Mouse (Mus musculus) 3134 (cell line): ENCODE measurements around the gene Arhgdib.
A peak's percentile ranks its signal among the peaks of the same experiment; 100 is the strongest.

Experiments used
- DNase-seq: peaks from one replicate; pipeline ENCODE4 v3.0.0-alpha.2; 2011; ENCODE audit warnings: low spot score; ENCODE audit not compliant: insufficient read length; ENCODE audit errors: extremely low read depth

The Arhgdib gene

DNA sequence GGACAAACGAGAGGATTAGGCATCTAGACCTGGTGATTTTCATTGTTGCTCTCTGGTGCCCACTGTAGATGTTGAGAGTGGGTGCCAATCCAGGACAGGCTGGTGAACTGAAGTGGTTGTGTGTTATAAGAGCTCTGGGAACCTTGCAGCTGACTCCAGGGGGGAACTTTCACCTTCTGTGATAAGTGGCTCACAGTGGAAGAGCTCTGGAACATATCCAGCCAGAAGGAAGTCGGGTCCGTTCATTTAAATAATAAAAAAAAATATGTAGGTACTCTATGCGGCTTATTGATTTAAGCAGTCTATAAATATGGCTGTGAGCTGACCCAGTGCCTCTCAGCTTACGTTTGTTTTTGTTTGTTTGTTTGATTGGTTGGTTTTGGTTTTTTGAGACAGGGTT lies 19.6 kb downstream of the Arhgdib start, which contains the start of gene Erp27:
Gene Erp27, minus strand, starts transcription at position 101 of the 400 bp plus-strand sequence.
- no peak for DNase-seq

DNA sequence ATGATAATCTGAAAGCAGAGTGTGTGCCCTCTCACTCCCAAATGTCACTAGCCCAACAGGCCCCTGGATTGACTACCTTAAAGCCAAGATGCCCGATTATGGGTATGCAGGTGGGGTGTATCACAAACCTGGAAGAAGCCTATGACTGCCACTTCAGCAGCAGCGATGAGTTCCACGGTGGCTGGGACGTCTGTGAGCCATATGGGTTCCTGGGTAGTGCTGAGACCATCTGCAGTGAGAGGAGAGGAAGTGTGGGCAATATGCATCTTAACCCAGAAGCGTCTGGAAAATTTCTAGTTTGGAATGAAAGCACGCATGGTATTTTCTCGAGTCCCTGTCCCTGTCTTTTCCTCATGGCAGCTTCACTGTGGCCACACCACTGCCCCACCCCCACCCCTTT lies 20.1 kb downstream of the Arhgdib start:
- DNase-seq = no peak

DNA sequence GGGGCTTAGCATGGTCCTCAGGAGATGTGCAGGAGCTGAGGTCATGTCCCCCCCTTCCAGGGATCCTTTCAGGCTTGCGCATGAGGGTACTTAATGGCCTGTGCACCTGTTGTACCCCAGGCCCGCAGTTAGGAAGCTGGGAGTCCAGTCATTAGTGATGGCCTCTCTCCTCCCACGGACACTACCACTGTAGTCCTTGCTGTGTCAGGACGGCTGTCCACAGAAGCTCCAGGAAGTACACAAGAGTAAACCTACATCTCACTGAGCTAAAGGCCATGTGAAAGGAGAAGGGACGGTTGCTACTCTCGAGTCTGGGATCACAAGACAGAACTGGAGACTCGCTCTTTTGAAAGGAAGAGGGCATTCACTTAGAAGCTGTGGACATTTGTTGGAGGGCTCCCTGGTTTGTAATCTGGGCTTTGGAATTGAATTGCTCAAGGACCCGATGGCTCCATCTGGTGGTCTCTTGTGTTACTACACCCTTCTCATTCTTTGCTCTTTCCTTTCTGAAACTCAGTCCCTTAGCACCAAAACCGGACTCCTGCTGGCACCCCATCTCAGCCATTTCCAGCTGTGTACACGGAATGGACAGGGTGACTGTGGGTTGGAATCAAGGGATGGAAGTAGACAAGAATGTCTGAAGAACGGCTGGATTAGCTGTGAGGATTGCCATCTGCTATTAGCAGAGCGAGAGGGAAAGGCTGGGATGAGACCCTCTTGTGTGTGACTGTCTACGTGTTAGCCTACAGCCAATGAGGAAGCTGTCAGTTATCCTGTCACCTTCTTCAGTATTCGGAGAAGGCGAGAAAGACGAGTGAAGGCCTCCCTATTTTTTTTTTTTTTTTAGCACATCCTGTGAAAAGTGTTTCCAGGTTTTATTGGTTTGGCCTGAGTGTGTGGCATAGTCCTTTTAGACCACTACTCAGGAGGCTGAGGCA lies 21.1 kb downstream of the Arhgdib start:
- no peak for DNase-seq

DNA sequence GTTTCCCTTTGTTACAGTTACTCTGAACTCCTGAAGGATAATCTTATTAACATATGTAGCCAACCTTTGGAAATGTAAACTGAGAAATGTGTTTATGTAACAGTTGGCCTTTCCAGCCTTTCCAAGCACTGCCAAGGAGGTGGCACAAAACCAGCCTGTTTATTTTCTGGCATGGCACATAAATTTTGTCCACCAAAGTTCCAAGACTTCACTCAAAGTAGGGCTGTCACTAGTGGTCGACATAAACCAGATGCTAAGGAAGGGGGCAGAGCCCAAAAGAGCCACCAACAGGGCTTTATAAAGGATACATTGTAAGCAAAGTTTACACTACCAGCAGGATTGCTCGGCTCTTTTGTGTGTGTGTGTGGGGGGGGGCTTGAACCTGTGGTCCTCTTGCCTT lies 23.8 kb downstream of the Arhgdib start:
- DNase-seq = no peak

DNA sequence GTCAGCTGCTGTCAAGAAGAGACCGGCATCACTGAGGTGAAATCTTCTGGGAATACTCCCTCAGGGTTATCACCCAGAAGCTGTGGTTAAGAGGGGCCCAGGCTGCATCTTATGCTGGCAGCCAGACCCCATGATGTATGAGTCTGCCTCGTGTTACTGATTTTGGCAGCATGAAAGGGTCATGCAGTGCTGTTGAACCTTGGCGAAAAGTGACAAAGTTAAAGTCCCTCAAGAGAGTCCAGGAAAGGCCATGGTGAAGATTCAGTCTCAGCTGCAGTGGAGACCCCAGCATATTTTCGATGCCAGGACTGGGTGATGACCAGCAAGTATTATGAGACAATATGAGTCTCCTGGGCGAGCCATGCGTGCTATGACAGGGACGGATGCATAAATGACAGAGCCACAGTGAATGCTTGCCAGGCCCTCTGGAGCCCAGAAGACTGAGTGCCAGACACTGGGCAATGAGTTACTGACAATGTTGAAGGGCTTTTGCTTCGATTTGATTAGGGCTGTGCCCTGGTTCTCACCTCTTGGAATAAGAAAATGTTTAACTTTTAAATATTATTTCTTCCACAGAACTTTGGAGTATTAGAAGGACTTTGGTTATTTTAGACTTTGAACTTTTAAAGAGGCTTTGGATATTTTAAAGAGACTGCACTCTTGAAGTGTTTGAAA lies 25.8 kb downstream of the Arhgdib start:
- DNase-seq = no peak

DNA sequence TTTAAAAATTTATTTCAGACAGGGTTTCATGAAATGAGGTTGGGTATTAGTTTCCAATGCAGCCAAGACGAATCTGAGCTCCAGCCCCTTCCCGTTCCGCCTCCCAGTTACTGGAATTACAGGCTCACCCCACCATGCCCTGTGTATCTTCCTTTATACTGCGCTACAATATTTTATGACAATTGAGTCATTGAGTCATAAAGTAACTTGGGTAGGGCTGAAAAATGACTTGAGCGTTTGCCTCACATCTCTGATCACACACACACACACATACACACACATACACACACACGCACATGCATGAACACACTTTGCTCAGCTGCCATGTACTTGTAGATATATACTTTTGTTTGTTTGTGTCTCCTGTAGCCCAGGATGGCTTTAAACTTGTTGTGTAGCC lies 27.5 kb downstream of the Arhgdib start:
- no peak for DNase-seq

DNA sequence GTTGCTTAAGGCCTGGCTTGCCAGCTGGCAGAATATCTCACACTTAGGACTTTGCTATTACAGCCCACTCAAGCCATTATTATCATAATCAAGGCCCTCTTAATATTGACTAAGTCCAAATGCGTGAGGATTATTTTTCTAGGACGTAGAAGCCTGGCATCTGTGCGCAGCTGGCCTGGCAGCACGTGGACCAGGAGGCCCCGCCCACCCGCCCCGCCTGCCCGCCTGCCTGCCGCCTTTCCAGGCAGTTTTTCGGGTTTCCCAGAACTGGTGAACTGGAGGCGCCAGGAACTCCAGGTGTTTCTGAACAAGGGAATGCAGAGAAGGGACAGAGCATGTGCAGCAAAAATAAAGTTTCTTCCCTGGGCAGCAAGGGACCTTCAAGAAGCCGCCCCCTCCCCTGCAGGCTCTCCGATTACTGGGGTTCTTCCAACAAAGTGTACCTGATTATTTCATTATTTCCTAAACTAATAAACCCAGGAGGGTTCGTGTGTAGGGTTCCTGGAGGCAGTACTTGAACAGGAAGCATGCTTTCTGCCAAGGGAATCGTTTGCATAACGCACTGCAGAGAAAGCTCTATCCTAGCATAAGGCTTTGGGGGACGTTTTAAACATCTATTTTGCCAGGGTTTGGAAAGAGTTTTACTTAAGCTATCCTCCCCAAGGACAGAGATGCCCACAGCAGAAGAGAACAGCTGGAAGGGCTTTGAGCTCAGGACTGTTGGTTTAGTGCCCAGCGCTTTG lies 28.1 kb downstream of the Arhgdib start:
- DNase-seq = no peak

DNA sequence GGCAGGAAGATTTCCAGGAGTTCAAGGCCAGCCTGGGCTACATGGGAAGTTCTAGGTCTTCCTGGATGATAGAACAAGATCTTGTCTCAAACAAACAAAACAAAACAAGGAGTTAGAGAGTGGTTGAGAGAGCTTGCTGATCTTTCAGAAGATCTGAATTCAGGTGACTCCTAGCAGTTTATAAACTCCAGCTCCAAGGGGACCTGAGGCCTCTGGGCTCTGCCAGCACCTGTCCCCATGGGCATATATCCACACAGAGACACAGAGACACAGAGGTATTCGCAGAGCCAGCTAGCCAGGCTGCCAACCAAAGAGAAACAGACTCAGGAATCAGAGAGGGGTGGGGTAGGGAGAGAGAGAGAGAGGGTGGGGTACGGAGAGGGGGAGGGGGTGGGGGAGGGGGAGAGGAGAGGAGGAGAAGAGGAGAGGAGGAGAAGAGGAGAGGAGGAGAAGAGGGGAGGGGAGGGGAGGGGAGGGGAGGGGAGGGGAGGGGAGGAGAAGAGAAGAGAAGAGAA lies 28.9 kb downstream of the Arhgdib start:
- DNase-seq = no peak

DNA sequence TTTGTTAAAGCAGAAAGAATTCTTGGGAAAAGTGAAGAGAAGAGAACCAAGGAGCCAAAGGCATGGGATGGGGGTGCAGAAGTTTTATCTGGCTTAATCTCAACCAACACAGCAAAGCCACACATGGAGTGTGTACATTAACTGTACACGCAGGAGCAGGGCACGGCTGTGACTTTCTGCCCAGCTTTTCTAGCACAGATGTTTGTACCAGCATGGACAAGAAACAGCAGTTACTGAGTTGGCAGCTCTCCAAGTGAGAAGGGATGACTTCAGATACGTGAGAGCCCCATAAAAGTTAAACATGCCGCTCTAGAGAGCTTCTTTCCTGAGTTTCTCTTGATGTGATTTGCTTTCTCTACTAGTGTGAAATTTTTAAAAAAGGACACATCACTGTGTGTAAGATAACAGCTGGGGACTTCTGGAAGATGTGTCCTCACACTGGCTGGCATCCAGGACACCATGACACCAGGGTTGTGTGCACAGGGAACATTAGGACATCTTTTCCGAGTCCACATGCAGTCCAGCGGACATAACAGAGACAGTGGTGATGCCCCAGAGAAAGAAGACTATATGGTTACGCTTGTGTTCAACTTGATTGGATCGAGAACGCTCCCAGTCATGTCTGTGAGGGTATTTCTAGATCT lies 31.3 kb downstream of the Arhgdib start:
- DNase-seq = no peak

DNA sequence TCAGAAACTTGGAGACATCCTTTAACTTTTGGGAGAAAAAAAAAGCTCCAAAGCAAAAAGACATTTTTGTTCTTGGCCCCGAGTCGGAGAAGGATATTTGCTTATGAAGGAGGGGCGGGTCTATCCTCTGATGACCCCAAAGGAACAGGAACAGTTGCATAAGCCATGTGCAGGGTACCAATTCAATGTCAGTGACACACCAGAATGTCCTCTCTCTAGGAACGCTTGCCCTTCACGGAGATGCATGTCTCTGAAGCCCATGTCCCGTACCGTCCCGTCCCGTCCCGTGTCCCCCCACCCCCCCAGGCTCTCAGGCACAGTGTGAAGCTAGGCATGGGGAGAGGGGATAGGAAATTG lies 34.8 kb downstream of the Arhgdib start:
- no peak for DNase-seq

DNA sequence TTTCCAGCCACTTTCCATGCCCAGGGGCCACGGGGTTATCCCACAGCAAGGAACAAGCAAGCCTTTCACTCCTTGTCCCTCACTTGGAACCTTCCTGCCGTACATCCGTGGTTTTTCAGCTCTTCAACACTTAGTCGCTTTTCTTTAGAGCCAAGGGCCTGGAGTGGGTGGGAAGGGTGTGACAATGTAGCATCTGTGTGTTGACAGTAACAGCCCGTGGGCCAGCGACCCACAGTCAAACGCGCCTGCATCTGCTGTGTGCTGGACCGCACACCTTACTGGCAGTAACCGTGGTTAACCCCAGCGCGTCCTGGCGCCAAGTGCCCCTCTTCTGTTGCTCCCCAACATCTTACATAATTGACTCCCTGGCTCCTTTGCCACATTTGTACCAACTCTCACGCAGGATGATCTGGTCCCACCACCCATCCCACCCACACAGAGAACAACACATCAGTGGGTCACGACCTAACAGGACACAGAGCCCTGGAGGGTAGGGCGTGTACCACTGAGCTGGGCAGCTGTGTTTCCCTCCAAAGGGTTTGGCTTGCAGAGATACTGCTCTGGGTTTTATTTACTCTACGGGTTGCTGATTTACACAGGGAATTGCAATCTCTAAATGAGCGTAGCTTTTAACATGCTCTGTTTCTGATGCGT lies 35.3 kb downstream of the Arhgdib start:
- DNase-seq = no peak

DNA sequence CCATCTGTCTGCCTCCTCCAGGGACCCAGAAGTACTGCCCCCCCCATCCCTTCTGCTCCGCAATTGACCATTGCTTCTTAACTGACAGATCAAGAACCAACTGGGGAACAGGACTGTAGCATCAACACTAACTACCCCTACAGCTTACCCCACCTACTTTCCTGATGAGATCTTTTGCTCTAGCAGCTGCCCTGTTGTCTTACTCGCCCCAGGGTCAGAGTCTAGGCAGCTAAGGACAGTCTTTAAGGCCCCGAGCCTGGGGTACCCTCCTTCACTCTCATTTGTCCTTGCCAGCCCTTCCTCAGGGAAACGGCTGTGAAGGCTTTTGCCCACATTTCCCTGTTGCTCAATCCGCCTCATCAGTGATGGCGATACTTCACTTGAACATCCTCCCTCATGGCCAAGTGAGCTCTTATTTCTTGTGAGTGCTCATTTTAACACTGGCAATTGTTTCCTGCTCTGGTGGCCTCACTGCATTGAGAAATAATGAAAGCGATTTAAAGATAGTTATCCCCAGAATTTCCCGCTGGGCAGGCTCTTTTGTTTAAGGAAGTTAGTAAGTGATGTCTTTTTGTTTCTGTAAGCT lies 37.7 kb downstream of the Arhgdib start:
- no peak for DNase-seq

DNA sequence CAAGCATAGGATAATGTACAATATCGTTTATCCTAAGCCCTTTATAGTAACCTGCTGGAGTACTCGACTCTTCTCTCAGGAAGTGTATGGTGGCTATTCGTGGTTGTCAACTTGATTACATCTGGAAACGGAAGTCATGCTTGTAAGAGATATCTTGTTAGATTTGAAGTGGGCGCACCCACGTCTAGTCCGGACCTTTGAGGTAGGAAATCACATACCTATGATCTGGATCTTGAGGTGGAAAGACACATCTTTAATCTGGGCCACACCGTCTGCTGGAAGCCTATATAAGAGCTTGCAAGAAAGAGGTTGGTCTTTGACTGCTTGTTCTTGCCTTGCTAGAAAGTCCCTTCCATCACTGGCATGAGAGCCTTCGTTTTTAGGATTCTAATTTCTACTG lies 39.2 kb downstream of the Arhgdib start:
- no peak for DNase-seq

DNA sequence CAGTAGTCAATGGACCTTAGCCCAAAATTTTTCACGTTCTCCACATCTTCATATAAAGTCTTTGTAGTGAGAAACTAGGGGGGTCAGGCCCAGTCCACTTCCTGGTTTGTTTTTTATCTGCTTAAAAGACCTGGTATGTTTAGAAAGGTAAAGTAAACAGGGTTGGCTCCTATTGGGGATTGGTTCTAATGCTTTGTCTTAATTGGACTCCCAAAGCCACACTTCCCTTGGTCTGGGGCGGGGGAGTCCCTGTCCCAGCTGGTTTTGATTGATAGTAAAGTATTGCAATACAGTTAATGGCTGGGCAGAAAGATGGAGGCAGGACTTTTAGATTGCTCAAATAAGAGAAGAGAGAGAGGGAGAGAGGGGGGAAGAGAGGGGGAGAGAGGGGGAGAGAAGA lies 40.7 kb downstream of the Arhgdib start:
- DNase-seq = no peak

DNA sequence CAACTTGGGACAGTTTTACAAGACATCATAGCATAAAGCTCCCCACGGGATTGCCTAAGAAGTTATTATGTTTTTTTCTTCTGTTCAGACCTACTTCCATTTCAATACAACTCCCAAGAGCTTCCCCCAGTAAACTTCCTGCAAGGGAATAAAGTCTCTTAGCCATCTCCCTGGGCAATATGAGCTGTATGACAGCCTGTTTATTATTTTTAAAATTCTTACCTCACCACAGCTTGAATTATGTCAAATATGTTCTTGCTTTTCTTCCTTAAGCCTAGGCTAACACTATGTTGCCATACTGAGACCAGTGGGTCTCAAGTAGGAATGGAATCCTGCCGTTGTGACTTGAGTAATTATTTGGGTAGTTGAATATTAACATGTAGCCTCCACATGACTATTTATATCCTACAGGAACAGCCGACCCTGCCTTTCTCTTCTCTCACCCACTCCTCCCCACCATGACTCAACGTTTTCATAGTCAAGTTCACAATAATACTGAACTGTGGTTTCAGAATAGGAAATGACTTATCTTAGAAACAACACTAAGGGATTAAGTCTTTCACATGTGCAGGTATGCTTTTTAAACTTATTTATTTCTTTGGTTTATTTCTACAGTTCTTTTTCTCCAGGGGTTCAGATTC lies 41.2 kb downstream of the Arhgdib start:
- peak; percentile 57 for DNase-seq

DNA sequence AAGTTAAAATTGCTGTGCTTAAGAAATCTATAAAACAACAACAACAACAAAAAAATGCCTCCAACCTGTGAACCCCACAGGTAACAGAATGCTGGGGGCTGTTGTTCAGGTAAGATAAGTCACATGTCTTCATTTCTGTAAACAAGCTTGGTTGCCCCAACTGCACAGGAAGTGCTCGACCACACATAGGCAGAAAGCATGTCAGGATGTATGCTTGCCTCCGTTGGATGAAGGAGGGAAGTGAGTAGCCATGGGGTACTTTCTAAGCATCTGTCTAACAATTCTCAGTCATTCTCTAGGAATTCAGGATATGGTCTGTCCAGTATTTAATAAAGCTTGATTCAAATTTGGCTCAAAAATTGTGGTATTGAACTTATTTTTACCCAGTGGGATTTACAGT lies 42.7 kb downstream of the Arhgdib start:
- DNase-seq = no peak

DNA sequence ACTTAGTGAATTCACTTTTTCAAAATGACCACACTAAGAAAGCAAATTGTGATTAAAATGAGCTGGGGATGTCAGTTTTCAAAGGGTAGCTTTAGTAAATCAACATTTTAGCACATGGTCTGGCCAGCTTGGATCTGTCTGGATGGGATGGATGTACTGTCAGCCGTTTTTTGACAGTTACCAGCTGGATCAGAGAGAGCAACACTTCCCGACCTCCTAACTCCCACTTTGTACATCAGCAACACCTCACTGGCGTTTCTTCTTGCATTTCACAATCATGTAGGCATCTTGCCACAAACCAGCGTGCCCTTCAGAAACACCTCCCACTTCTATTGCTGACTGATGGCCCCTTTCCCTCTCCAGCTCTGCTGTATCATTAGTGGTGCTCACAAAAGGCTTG lies 43.5 kb downstream of the Arhgdib start:
- DNase-seq = no peak

DNA sequence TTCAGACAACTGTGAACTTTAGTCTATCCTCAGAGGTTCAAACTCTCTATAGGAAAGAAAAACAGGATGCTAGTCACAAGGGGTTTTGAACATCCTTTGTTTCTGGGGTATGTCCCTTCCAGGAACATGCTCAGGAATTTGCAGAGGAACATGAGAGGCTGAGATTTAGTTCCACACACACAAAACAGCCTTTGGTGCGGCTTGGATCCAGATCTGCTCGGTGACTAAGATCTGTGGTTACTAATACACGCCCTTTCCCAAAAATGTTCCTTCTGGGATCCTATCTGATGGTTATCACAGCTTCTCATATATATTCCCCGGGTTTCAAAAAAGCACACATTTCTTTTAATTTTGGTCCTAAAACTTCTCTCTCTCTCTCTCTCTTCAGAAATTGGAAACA lies 43.9 kb downstream of the Arhgdib start:
- DNase-seq = no peak
